Mouse (Mus musculus) left cerebral cortex, postnatal 4 days (tissue): ENCODE results near the gene Pard6b. TPM values are rescaled to one million over a fixed set of nuclear protein-coding genes. Genes with fewer than 3 reads are reported as not detected.
A peak's percentile ranks its signal among the peaks of the same experiment; 100 is the strongest.
"Not testable (repeated sequence)": the region's sequence is repeated elsewhere in the genome, so short reads cannot be mapped to it uniquely, and the experiment has no call there.

Experiments
- DNase-seq: peaks from one replicate; pipeline ENCODE4 v3.0.0-alpha.2; 2022
- intact Hi-C: fragments of 180-260 bp; cut with DNase I; formaldehyde crosslinking; loops from one replicate; pipeline ENCODE4 v1.15.1; 2025
- total RNA-seq, 2 experiments: library from RNA; stranded (reverse); gene quantifications; 2 replicates each; pipeline ENCODE4 v1.2.3; 2021

The Pard6b gene
- total RNA-seq = 1 to 10 TPM; 4.3 to 4.9 TPM

DNA sequence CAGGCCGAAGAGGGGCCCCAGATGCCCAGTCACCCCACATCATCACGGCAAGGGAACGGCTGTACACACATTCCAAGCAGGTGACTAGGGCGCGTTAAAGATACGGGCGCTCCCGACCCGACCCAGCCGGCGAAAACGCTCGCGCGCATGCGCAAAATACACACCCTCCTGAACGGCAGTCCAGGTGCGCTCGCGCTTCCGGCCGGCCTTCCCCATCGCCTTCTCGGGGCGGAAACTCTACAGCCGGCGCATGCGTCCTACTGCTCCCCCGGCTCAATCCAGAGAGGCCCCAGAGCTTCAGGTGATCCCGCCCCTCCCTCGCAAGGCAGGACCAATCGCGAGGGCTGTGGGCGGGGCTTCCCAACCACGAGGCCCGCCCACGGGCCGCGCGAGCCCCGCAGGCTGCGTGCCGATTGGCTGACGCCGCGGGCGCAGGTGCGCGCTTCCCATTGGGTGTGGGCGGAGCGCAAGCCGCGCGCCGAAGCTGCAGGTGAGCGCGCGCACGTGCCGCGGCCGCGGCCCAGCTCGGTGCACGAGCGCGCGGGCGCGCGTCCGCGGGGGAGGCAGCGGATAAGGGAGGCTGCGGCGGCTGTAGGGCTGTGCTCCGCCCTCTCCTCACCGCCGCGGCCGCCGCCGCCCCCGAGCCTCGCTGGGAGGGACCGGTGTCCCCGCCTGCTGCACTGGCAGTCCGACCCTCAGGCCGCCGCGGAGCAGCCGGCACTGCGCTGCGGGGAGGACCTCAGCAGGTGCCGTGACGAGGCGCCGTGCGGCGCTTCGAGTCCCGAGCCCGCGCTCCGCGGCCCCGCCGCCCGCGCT, at the start of gene Pard6b:
Gene Pard6b, plus strand, starts transcription at position 574 of the 816 bp plus-strand sequence.
- peak; percentile 97 for DNase-seq
- intact Hi-C loops = no loop called here

DNA sequence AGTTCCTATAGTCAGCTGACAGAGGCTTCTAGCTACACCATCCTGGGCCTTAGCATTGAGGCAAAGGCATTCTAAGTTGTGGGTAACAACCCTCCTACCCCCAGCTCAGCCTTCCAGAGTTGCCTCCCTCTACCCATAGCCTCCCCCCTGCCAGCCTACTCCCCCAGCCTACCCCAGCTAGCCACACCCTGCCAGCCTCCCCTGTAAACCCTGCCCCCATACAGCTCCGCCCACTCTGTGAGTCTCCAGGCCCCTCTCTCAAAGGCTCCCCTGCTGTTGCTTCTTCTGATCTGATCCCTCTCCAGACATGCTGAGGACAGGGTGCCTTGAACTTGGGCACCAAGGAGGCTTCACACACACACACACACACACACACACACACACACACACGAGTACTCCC, 49.0 kb upstream of the Pard6b start:
- intact Hi-C loops = no loop called here
- no peak for DNase-seq

DNA sequence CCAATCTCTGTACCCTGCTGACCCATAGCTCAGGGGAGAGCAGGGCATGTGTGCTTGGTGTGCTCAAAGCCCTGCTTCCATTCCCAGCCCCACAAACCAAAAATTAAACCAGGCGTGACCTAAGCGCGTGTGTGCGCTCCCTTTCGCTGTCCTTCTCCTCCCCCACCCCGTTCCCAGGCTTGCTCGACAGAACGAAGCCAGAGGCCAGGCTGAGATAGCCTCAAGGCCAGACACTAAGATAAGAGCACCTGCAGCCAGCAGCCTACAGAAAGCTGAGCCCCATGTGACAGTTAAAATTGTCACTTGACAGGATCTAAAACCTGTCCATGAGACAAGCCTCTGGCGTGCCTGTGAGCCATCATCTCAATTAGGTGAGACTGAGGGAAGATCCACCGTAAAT, 46.9 kb upstream of the Pard6b start:
- intact Hi-C loops = no loop called here

DNA sequence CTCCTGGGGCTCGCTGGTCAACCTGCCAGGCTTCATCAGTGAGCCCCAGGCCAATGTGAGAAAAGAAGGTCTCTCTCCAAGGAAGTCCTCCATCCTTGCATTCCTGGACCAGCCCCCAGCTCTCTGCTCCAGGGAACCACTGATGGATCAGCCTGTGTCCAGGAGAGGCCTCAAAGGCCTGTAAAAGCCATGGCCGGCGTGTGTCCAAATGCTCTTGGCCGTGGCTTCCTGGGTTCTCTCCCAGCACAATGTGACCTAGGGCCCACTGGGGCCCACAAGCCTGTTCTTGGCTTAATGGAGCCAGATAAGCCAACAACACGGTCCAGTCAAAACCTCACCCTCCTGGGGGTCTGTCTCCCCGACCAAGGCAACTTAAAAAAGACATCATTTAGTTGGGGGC, 44.9 kb upstream of the Pard6b start:
- intact Hi-C loops = no loop called here
- DNase-seq = no peak

More for the DNA sequence above, 46.9 kb upstream of the Pard6b start:
- DNase-seq = no peak

DNA sequence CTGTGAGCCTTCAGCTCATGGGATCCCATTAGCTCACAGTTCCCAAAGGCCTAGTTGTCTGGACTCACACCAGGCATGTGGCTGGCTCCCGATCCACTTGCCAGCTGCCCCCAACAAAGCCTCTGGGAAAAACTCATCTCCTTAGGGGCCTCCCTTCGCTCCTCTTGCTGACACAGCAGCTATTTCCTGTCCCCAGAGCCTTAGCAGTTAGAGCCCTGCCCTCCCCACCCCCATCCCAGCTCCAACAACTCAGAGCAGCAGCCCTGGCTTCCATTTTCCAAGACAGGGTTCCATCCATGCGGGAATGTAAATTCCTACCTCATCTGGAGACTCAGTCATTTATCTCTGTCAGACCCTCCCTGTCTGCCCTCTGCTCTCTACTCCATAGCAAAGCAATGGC, 43.7 kb upstream of the Pard6b start:
- intact Hi-C loops = no loop called here
- no peak for DNase-seq

DNA sequence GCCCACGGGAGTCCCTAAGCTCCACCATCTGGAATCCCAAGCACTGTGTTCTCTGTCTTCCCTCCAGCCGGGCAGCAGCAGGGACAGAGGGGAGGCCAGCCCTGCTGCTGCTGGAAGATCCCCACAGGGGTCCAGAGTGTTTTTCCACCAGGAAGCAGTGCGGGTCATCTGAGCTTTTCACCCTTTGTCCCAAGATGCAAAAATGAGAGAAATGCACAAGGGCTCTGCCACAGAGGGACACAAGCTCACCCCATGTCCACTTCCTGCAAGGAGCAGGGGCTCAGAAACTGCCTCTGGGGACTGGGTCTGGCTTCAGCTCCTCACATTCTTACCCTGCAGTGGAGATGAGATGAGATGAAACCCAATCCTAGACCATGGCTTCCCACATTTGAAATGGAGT, 40.1 kb upstream of the Pard6b start:
- intact Hi-C loops = no loop called here
- no peak for DNase-seq

DNA sequence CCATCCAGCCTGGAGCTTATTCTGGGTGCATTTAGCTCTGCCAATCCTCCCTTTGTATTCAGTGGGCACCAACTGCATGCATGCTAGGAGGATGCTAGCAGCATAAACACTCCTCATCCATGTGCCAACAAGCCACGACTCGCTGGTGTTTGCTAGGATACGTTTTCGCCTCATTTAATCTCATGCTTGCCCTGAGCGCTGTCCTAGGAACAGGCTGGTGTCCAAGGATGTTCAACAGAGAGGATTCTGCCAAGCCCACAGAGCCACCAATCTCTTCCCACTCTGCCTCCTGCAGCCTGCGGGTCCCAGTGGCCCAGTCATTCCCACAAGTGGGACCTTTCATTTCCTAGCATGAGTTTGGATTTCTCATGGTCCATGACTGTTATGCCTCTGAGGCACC, 38.8 kb upstream of the Pard6b start:
- peak; percentile 72 for DNase-seq
- intact Hi-C loops = no loop called here

DNA sequence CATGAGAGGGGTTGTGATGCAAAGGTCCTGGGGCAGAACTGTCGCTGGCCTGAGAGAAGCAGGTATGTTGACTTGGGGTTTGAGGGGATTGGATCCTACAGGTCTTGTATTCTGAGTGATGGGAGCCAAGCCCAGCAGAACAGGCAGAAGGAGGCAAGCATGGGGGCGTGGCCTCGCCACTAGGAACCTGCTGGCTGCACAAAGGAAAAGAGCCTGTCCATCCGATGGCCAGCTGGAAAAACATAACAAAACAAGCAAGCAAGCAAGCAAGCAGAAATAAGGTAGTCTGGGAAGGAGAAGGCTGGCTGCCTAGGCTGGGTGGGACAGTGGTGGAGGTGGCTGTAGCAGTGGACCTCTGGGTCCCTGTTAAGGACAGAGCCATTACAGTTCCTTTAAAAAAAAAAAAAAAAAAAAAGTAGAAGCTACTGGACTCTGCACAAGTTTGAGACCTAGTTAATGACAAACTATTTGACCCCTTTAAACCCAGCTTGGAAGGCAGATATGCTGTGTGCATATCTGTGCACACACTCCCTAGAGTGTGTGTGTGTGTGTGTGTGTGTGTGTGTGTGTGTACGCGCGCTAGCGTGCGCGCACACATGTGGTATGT, 36.0 kb upstream of the Pard6b start:
- intact Hi-C loops = no loop called here

DNA sequence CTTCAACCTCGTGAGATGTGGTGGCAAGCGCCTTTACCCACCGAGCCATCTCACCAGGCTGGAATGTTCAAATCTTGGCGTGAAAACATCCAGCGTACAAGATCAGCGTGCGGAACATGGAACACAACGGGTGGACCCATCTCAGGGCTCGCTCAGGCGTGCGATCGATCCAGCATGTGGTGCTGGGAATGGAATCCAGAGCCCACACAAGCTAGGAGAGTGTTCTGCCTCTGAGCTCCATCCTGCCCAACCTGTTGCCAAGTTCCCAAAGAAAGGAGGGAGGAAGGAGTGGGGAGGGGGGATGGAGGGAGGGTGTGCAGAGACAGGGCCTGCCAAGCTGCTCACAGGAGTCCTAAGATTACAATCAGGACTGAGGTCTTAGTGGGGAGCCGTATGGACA, 35.4 kb upstream of the Pard6b start:
- intact Hi-C loops = no loop called here
- no peak for DNase-seq

More for the DNA sequence above, 36.0 kb upstream of the Pard6b start:
- no peak for DNase-seq

DNA sequence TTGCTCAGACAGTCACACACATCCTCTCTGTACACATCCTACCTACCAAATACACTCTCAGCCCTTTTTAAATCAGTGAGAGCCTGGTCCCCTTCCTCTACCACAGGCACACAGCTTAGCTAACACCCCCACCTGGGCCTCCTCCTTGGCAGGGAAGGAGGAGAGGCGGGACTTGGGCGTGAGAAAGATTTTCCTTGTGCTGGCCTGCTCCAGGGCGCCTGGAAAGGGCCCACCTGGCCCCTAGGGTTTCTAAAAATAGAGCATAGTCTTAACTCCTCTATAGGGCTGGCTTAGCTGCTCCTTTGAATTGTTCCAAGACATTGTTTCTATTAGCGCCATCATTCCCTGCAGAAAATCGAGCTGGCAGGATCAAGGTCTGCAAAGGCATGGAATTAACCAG, 35.0 kb upstream of the Pard6b start:
- intact Hi-C loops = no loop called here
- DNase-seq = peak; percentile 20

DNA sequence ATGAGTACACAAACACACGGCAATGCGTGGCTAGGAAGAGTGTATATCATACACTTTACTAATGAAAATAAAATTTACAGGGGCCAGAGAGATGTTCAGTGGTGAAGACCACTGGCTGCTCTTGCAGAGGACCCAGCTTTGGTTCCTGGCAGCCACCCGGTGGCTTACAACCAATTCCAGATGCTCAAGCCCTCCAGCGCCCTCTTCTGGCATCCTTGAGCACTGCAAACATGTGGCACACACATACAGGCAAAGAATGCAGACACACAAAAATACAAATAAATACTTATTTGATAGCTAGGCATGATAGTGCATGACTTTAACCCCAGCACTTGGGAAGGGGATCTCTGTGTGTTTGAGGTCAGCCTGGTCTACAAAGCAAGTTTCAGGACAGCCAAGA, 34.3 kb upstream of the Pard6b start:
- DNase-seq = no peak
- intact Hi-C loops = no loop called here

DNA sequence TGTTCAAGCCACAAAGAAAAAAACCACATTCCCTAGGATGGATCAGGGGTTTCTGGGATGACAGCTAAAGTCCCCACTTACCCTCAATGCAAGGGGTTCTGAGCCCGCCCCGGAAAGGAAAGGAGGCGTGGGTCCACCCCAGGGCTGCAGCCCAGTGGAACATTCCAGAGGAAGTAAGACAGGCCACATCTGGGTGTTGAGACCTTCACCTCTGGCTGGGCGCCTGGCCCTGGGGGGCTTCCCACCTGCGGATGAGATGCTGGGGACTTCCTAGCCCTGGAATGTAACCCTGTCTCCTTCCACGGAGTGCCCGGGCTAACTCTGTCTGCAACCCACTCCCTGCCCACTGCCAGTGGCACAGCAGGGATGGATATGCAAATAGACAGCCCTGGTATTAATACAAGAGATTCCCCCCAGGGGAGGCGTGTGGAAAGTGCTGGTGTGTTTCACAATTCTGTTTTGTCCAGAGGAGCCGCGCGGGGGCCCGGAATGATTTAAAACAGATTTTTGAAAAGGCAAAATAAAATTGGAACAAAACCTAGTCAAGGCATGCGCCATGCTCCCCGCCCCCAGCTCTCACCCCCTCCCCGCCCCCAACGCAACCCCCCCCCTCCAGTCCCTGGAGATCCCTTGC, 31.7 kb upstream of the Pard6b start:
- intact Hi-C loops = no loop called here
- no peak for DNase-seq

DNA sequence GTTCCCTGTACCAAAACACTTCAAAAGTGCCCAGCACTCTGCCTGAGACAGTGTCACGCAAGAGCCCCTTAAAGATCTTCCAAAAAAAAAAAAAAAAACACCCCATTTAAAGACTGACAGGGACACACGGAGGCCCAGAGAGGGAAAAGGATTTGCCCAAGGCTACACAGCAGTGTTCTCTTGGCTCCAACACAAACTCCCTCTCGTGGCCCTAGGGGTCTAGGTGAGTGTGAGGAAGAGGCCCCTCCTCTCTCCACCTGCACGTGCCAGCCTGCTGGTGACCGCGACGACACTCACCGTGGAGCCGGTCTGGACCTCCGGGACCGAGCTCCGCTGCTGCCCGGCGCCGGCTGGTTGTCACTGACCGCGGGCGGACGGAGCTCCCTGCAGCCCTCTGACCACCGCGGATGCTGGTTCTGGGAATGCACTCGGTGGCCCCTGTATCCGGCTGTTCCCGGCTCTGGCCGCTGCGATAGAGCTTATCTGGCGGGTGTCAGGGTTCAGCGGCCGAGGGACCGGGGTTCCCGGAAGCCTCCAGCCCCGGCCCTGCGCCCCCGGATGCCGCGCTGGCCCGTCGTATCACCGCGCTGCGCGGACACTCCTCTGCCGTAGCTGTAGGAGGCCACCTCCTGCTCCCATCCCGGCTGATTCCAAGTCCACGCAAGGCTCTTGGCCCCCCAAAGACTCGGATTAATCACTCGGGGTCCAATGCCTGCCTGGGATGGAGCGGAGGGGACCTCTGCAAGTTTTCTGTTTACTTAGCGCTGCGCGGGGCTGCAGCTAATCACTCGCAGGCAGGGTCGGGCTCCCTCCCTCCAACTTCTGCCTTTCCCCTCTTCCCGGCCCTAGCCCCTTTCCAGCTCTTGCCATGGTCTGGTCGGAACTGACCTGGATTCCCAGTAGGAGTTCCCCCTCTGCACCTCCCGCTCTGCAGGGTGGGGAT, 30.5 kb upstream of the Pard6b start:
- intact Hi-C loops = no loop called here
- no peak for DNase-seq

DNA sequence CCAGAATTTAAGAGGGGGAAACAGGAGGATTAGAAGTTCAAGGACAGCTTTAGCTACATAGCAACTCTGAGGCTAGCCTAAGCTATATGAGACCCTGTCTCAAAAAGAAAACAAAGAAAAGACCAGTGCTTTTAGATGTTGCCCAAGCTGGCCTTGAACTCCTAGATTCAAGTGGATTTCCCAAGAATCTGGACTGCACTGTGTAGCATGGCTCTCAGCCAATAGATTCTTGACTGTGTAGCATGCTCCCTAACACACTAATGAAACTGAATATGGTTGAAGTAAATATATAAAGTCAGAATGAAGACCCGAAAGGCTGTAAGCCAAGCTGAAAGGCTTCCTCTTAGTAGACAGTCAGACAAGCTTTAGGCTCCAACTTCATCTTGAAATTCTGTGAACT, 28.6 kb upstream of the Pard6b start:
- no peak for DNase-seq
- intact Hi-C loops = no loop called here

DNA sequence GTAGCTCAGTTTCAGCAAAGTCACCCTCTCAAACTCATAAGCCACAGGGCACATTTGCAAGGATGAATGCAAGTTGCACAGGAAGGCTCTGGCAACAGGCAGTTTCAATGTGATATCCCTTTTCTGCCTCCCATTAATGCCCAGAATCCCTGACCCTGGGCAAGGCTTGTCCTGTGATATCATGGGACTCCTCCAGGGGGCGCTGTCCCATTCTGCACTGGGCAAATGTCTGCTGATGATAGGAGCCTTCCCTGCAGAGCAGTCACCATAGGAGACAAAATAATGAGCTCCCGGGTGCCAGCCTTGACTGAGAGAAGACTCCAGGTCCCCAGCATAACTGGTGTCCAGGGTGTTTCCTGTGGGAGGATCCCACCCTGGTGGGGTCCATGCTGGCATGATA, 28.1 kb upstream of the Pard6b start:
- DNase-seq = peak; percentile 35
- intact Hi-C loops = no loop called here

DNA sequence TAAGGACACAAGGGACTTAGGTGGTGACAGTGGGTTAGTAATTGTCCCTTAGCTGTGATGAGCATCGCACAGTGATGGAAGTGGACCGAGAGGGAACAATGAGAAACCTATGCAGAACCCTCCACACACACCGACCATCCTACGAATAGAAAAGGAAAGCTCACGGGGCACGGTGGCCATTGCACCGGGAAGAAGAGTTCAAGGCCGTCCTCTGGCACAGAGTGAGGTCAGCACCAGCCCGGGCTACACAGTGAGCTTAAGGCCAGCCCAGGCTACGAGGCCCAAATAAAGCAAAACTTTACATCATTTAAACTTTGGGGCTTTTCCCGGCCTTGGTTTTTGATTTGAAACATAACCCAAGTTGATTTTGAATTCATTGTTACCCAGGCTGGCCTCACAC, 26.7 kb upstream of the Pard6b start:
- no peak for DNase-seq
- intact Hi-C loops = no loop called here

DNA sequence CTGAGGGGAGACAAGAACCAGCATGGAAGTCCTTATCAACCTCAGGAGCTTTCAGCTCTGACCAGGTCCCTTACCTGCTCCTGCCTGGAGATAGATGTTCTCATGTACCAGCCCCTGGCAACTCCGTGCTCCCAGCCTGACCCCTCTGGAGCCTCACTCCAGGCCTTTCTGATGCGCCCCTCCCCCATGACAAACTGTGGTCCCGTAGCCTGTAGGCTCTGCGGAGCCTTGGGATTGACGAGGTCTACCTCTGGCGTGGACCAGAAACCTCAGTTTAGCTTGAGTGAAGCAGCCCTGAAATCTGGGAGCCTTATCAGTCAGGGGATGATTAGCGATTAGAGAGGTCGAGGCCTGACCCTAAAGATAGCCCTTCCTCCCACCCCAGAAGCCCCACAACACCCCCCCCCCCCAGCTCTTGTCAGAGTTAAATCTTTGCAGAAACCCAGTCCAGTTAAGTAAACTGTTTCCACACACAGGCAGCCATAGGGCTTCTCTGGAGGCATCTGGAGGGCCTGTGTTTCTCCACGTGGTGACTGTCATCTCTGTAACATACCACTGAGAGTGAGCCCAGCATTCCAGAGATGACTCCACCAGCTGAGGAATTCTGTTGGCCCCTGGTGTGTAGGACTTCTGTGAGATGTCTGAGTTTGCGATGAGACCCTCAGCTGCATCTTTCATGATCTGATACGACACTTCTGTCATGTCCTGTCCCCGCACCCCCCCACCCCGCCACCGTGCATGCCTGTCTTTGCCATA, 24.7 kb upstream of the Pard6b start:
- intact Hi-C loops = no loop called here
- DNase-seq = no peak

DNA sequence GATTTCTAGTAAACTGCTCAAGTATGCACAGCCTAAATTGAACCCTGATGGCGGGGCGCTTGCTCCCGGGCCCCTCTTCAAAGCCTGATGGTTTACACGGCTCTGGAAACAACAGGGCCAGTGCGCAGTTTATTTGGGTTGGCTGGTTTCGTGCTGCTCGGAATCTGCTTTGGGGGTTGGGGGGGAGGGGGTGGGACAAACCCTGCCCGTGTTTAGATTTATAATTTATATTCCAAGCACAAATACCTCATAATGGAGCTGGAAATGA, 24.2 kb upstream of the Pard6b start:
- DNase-seq = no peak
- intact Hi-C loops = no loop called here

DNA sequence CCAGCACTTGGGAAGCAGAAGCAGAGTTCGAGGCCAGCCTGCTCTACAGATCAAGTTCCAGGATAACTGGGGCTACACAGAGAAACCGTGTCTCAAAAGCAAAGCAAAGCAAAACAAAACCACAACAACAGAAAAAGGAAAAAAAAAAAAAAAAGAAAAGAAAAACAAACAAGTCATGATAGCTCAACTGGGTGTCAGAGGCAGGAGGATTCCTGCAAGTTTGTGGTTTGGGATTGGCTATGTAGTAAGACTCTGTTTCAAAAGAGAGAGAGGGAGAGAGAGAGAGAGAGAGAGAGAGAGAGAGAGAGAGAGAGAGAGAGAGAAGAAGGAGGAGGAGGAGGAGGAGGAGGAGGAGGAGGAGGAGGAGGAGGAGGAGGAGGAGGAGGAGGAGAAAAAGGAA, 22.9 kb upstream of the Pard6b start:
- intact Hi-C loops = not testable (repeated sequence)

DNA sequence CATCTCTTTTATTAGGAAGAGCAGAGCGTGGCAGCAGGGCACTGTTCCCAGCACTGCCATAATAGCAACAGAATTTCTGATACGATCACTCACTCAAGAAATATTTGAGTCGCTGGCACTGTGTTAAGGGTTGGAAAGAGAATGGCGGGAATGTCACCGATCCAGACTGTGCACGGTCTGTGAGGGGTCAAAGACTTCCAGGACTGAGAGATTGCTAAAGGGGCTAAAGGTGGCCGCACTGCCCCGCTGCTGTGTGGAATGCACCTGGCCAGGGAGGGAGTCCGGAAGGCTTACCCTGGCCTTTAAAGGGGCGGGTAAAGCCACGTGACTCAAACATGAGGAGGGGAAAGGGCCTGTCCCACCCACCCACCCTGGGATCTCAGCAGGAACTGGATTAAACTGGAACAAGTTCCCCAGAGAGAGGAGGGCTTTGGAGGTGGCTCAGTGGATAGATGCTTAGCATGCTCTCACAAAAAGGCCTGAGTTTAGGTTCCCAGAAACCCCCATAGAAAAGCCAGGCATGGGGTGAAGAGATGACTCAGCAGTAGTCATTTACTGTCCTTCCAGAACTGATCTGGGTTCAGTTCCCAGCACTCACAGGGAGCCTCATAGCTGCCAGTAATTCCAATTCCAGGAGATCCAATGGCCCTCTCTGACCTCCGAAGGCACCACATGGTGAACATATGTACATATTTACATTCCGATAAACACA, 22.2 kb upstream of the Pard6b start:
- intact Hi-C loops = no loop called here
- DNase-seq = no peak

More for the DNA sequence above, 22.9 kb upstream of the Pard6b start:
- not testable (repeated sequence) for DNase-seq
